Mouse (Mus musculus): ENCODE results near the gene Smpd3. TPM values are rescaled to one million over a fixed set of nuclear protein-coding genes. Genes with fewer than 3 reads are reported as not detected.
A peak's percentile ranks its signal among the peaks of the same experiment; 100 is the strongest.

Smpd3 gene
- total RNA-seq, 2 experiments from 2014 or later, result 105 to 107 TPM

DNA sequence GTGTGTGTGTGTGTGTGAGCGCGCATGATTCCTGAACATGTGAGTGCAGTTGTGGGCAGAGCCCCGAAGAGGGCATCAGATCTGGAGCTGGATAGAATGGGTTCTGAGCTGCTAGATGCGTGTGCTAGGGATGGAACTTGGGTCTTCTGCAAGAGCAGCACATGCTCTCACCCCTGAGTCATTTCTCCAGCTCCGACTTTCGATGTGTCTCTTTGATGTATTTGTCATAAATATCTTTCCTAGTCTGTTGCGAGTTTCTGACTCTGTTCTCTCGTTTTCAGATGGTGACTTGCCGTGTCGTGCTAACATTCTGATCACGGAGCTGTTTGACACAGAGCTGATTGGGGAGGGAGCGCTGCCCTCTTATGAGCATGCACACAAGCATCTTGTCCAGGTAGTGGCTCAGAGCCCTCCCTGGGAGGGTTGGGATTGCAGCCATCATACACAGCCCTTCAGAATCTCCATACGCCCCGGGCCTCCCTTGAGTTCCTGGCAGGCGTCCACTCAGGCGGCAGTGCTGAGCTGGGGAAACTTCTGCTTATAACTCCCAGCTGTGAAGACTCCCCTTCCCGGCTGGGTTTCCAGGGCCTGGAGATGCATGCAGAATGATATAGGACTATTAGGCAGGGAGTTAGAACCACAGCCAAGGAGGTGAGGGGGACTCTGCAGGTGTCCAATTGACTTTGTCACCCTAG, 103.1 kb downstream of the Smpd3 start:
- no peak for DNase-seq (ENCODE audit: low spot score in 2 of 2)

DNA sequence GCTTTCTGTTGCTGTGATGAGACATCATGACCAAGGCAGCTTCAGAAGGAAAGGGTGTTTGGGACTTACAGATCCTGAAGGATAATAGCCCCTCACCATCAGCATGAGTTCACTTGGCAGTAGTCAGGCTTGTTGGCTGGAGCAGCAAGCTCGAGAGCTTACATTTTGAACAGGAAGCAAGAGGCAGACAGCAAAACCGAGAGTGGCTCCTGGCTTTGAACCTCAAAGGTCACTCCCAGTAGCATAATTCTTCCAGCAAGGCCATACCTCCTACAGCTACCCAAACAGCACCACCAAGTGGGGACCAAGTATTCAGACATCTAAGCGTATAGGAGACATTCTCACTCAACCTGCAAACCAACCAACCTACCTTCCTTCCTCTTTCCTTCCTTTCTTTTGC, 105.0 kb downstream of the Smpd3 start:
- no peak for DNase-seq (ENCODE audit: low spot score in 2 of 2)

GRCm38 (mm10) chr8:106231536-106231935, 106.3 kb downstream of the Smpd3 start:
- DNase-seq (ENCODE audit: low spot score in 2 of 2), result no peak

DNA sequence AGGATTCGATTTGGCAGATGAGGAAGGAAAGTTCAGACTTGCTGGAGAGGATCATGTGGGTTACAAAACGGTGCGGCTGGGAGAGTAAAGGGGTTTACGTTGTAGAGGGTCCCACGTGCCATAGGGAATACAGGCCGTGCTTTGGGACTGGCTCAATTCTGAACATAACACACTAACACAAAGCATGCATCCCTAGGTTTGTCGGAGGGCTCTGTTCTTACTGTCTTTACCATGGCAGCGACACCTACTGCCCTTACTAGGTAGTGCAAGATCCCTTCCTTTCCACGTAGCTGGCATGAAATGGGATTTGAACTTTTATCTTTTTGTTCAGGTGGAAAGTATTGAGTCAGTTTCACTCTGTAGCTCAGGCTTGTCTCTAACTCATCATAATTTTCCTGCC, 111.2 kb downstream of the Smpd3 start:
- DNase-seq (ENCODE audit: low spot score in 2 of 2), result peak; percentile 32 to 49

GRCm38 (mm10) chr8:106219620-106220019, 118.2 kb downstream of the Smpd3 start:
- DNase-seq (ENCODE audit: low spot score in 2 of 2), result no peak

DNA sequence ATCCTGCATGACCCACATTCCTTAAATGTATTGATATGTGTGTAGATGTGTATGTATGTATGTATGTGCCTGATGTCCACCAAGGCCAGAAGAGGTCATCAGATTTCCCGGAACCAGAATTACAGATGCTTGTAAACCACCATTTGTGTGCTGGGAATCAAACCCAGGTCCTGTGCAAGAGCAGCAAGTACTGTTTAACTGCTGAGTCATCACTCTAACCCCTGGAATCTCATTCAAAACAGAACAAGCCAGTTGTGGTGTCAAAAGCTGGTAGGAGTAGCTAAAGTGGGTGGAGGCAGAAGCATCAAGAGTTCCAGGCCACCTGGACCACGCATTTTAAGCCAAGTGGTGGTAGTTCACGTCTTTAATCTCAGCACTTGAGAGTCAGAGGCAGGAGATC, 123.8 kb downstream of the Smpd3 start:
- DNase-seq (ENCODE audit: low spot score in 2 of 2), result no peak

GRCm38 (mm10) chr8:106211421-106211820, 126.4 kb downstream of the Smpd3 start:
- peak in 1 of 2 experiments; percentile 16 for DNase-seq (ENCODE audit: low spot score in 2 of 2)

DNA sequence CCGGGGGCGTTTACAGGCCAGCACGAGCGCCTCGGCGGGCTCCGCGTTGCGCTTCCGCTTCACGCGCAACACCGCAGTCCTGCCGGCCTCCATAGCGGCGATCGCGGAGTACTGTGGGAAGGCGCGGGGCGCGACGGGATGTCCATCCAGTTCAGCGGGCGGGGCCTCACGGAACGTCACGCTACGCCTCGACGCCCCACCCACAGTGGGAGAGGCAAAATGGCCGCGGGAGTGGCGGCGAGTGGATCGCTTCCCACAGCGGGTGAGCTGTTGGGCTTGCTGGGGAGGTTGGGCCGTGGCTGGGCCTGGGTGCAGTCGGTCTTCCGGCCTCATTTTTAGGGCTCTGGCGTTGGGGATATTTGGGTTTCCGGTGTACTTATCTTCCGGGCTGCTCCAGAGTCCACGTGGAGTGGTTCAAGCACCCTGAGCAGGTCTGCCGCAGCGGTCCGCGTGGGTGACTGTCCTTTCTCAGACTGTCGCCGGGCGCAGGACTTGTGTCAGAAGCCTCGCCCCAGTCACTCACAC, 126.9 kb downstream of the Smpd3 start, which contains the start of the genes Slc7a6os and Prmt7:
Gene Slc7a6os, minus strand, starts transcription at position 115 of the 525 bp plus-strand sequence.
Gene Prmt7, plus strand, starts transcription at position 116 of the 525 bp plus-strand sequence.
- peak; percentile 94 to 96 for DNase-seq (ENCODE audit: low spot score in 2 of 2)

GRCm38 (mm10) chr8:106210035-106210731, 127.6 kb downstream of the Smpd3 start:
- peak in 1 of 2 experiments; percentile 44 for DNase-seq (ENCODE audit: low spot score in 2 of 2)

Other genes with a start within 250 kb of the Smpd3 start
- gene Esrp2, start 201.0 kb downstream of the Smpd3 start, total RNA-seq (2021), result not detected
- 10 to 100 TPM; 18.5 to 19.4 TPM for gene Pla2g15, start 187.6 kb downstream of the Smpd3 start, total RNA-seq (2021)
- gene Slc7a6, start 169.1 kb downstream of the Smpd3 start, total RNA-seq (2021), result 10 to 100 TPM; 25.7 to 26.3 TPM
- gene Slc7a6os, start 127.1 kb downstream of the Smpd3 start, total RNA-seq (2021), result 10 to 100 TPM; 26.6 to 28.3 TPM
- 10 to 100 TPM; 32.1 to 34.3 TPM for gene Prmt7, start 127.1 kb downstream of the Smpd3 start, total RNA-seq (2021)
- gene Zfp90, start 77.3 kb upstream of the Smpd3 start, total RNA-seq (2021), result 10 to 100 TPM; 15.6 to 16.1 TPM
- not detected for gene 6030452D12Rik, start 162.5 kb upstream of the Smpd3 start, total RNA-seq (2021)
- 1 to 10 TPM in 1 of 2 experiments, under 1 TPM in 1; 0.12 to 1.5 TPM for gene Cdh3, start 172.9 kb upstream of the Smpd3 start, total RNA-seq (2021)
- gene Gm10073, start 235.5 kb upstream of the Smpd3 start, total RNA-seq (2021), result 100 to 1,000 TPM in 1 of 2 experiments, 10 to 100 TPM in 1; 83.2 to 104 TPM